Mouse (Mus musculus): Measurements from ENCODE around the gene Ovol2.

DNA sequence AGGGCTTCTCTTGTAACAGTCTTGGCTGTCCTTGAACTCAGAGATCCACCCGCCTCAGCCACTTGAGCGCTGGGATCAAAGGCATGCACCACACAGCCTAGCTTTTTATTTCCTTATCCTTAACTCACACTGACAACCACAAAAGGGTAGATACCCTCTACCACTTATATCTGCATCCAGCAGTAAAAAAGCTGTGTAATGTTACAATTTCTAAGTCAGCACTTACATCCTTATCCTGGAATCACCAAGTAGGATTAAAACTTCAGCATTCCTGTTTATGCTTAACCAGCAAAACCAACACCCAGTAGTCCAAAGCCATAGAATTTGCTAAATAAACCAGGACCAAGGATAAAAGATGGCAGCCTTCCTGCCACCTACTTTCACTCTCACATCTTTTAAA lies 69.1 kb downstream of the Ovol2 start:
- TF ChIP-seq POLR2AphosphoS5 (IDR thresholded peaks at IDR 0.05; ENCODE audit: insufficient replicate concordance, low read depth, low read length): no peak
- no peak for TF ChIP-seq GATA2 (IDR thresholded peaks at IDR 0.05; ENCODE audit: borderline replicate concordance, low read depth, low read length)
- no peak for TF ChIP-seq CTCF (IDR thresholded peaks at IDR 0.05; ENCODE audit: low read depth, low read length)
